ENCODE assay signal across 26 mouse cellular contexts in the genomic region with DNA sequence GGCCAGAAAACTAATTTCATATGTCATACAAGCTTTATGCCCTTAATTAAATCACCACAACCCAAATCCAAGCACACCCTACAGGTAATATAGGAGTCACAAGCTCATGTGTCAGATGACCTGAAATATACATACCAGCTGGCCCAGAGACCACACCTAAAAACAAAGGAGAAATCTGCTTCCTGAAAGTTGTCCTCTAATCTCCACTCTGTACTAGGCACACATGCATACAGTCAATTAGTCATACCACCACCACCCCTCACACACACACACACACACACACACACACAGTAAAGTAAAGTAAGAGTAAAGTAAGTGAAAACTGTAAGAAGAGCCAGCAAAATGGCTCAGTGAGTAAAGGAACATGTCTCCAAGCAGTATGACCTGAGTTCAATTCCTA. TPM values are rescaled to one million over a fixed set of nuclear protein-coding genes. Genes with fewer than 3 reads are reported as not detected.
DNase-seq lines count a peak whose midpoint lies in the region; ATAC-seq and TF ChIP-seq lines count a peak whose summit lies in the region.
"Had no signal": no experiment of that assay in that cellular context is flagged by ENCODE, and none has a peak within 500 bp of the region (broad histone marks: within the 10 kb centered on the region; RNA-seq: fewer than 3 reads in every experiment).

No protein-coding gene starts in this region.

- no peak for TF ChIP-seq EP300 in MEL (IDR thresholded peaks at IDR 0.05; ENCODE audit: low read depth in 1 of 2, low read length in 2 of 2)

- DNase-seq in 416B (ENCODE audit: low read depth) (peak; percentile 61), MEL (ENCODE audit: low read depth, low spot score) (peak; percentile 23)
- DNase-seq in layer of hippocampus, adult 8-10 months (ENCODE audit: low spot score in 2 of 2), result no peak
- no peak for DNase-seq in c-Kit-positive CD71-positive TER-119-positive erythroid progenitor cells, embryonic 14.5 days (ENCODE audit: low spot score)
- no peak for DNase-seq in cerebellum, adult 9-10 months
- DNase-seq: adrenal gland, adult 2 months; adrenal gland, postnatal 10 days; adrenal gland, postnatal 25 days; B cell, adult 2 months; cerebellum, adult 11-12 months; cerebellum, adult 2 months; cerebellum, adult 9-11 months; cerebellum, postnatal 14 days; cerebellum, postnatal 36 days; embryo, embryonic 11 days had no signal

- no peak for TF ChIP-seq RAD21 in MEL (IDR thresholded peaks at IDR 0.05; ENCODE audit: low read depth, low read length)

- no peak overlapping the region for H3K4me2 ChIP-seq in stomach, embryonic 16.5 days (ENCODE audit: low read depth, low read length)
- H3K4me2 ChIP-seq: embryonic facial prominence, embryonic 13.5 days; embryonic facial prominence, embryonic 15.5 days; forebrain, embryonic 12.5 days had no signal

- H3K36me3 ChIP-seq in MEL (ENCODE audit: control insufficient read depth in 1 of 2, insufficient read depth in 2 of 2, low read length in 2 of 2), result peaks cover 0 to 6% of the 10 kb centered on the region in 2 experiments; a peak in 2 of 4 replicates
- H3K36me3 ChIP-seq in stomach, embryonic 16.5 days (ENCODE audit: control insufficient read depth, insufficient read depth, low read length), result no peaks in the 10 kb centered on the region

- H3K27ac ChIP-seq in MEL (ENCODE audit: control insufficient read depth, low read depth, low read length), result no peak overlapping the region
- no peak overlapping the region for H3K27ac ChIP-seq in stomach, embryonic 16.5 days (ENCODE audit: low read length)
- H3K27ac ChIP-seq: embryonic facial prominence, embryonic 13.5 days; embryonic facial prominence, embryonic 15.5 days; forebrain, embryonic 10.5 days; forebrain, embryonic 12.5 days had no signal

- peak; percentile 72; the same call in 1 of the 2 replicates for ATAC-seq in stomach, embryonic 16.5 days (ENCODE audit: insufficient read depth, low FRiP score)
- ATAC-seq: CD4-positive, CD25-positive, alpha-beta regulatory T cell, adult 4 months; forebrain, embryonic 14.5 days; forebrain, embryonic 16.5 days had no signal

- TF ChIP-seq CTCF in MEL (IDR thresholded peaks at IDR 0.05 in 2 of 3, conservative IDR thresholded peaks at IDR 0.05 in 1 of 3; ENCODE audit: control insufficient read depth in 1 of 3, insufficient read depth in 1 of 3, low read depth in 2 of 3, low read length in 3 of 3, poor library complexity in 1 of 3, severe bottlenecking in 1 of 3), result no peak

- no peaks in the 10 kb centered on the region for H3K4me1 ChIP-seq in MEL (ENCODE audit: control insufficient read depth in 1 of 2, insufficient read depth in 2 of 2, low read length in 2 of 2)
- no peaks in the 10 kb centered on the region; the same call in 1 of the 2 replicates for H3K4me1 ChIP-seq in stomach, embryonic 16.5 days (ENCODE audit: control insufficient read depth, insufficient read depth, low read length)

- H3K9ac ChIP-seq in MEL (ENCODE audit: control insufficient read depth, low read depth, low read length, poor library complexity, severe bottlenecking), result no peak overlapping the region
- no peak overlapping the region for H3K9ac ChIP-seq in stomach, embryonic 16.5 days (ENCODE audit: low read length)
- H3K9ac ChIP-seq: embryonic facial prominence, embryonic 13.5 days; embryonic facial prominence, embryonic 15.5 days; forebrain, embryonic 12.5 days had no signal

- H3K4me3 ChIP-seq in MEL (ENCODE audit: control insufficient read depth in 1 of 2, insufficient read depth in 1 of 2, low read depth in 2 of 2, low read length in 2 of 2), result no peak overlapping the region
- H3K4me3 ChIP-seq in stomach, embryonic 16.5 days (replicated peaks; ENCODE audit: low read length), result no peak overlapping the region
- H3K4me3 ChIP-seq: embryonic facial prominence, embryonic 13.5 days; embryonic facial prominence, embryonic 15.5 days; erythroblast, embryonic 14.5 days; forebrain, embryonic 10.5 days; forebrain, embryonic 12.5 days had no signal

- H3K27me3 ChIP-seq in MEL (ENCODE audit: control insufficient read depth in 1 of 2, insufficient read depth in 2 of 2, low read length in 2 of 2), result no peaks in the 10 kb centered on the region
- H3K27me3 ChIP-seq in stomach, embryonic 16.5 days (ENCODE audit: control insufficient read depth, insufficient read depth, low read length), result no peaks in the 10 kb centered on the region
- H3K27me3 ChIP-seq: CH12.LX; embryonic facial prominence, embryonic 13.5 days; embryonic facial prominence, embryonic 15.5 days; forebrain, embryonic 12.5 days had no signal

- H3K9me3 ChIP-seq in MEL (replicated peaks; ENCODE audit: insufficient read depth, low read length), result no peaks in the 10 kb centered on the region
- no peaks in the 10 kb centered on the region for H3K9me3 ChIP-seq in stomach, embryonic 16.5 days (replicated peaks; ENCODE audit: control insufficient read depth, low read length)
- H3K9me3 ChIP-seq: embryonic facial prominence, embryonic 13.5 days; embryonic facial prominence, embryonic 15.5 days; forebrain, embryonic 10.5 days; forebrain, embryonic 12.5 days; G1E had no signal

- TF ChIP-seq POLR2A in MEL (IDR thresholded peaks at IDR 0.05; ENCODE audit: control insufficient read depth in 1 of 2, insufficient read depth in 1 of 2, low read depth in 1 of 2, low read length in 2 of 2, poor library complexity in 1 of 2), result no peak

- peaks cover 16% of the 10 kb centered on the region for H3K79me2 ChIP-seq in MEL (ENCODE audit: control insufficient read depth, insufficient read depth, low read length, poor library complexity)

TF ChIP-seq in MEL, 35 proteins besides CTCF, POLR2A, EP300 and RAD21:
- TF ChIP-seq NRF1 (IDR thresholded peaks at IDR 0.05; ENCODE audit: insufficient read depth, low read depth, low read length, poor library complexity, severe bottlenecking), result no peak
- no peak for TF ChIP-seq USF2 (IDR thresholded peaks at IDR 0.05; ENCODE audit: borderline replicate concordance in 1 of 2, insufficient read depth in 1 of 2, low read depth in 1 of 2, low read length in 2 of 2)
- TF ChIP-seq HCFC1 (IDR thresholded peaks at IDR 0.05; ENCODE audit: low read depth, low read length), result no peak
- no peak for TF ChIP-seq CHD2 (IDR thresholded peaks at IDR 0.05; ENCODE audit: low read length)
- no peak for TF ChIP-seq ZC3H11A (IDR thresholded peaks at IDR 0.05; ENCODE audit: low read depth, low read length)
- no peak for TF ChIP-seq GABPA (IDR thresholded peaks at IDR 0.05; ENCODE audit: low read depth, low read length)

RNA-seq across cellular contexts. Expression of a gene that starts 9.3 kb away (rescaled TPM):
- 14.9 and 16.8 TPM in 2 replicates for total RNA-seq in MEL (2012; rRNA removed)
- polyA plus RNA-seq in MEL (2012; ENCODE audit: insufficient read depth in 1 of 2, insufficient read length in 2 of 2, low read depth in 1 of 2, low replicate concordance in 2 of 2, missing spikeins in 1 of 2), result 10 to 100 TPM; 23.6 to 71.1 TPM
- polyA plus RNA-seq in stomach, embryonic 16.5 days (2015; fragmentation: Nextera tagmentation; extraction: Ambion mirVana), result 12.3 and 16.6 TPM in 2 replicates
- total RNA-seq in layer of hippocampus, adult 8-10 months (2022), result 10 to 100 TPM; 52.0 to 64.4 (median 55.9) TPM

Comparison
In these comparisons a context has a peak if more than half of its experiments do, and no peak if none do; other contexts are left out.
1. DNase-seq: peak in 416B (single experiment) and MEL (single experiment); none in layer of hippocampus, adult 8-10 months (0 of 2), c-Kit-positive CD71-positive TER-119-positive erythroid progenitor cells, embryonic 14.5 days (single experiment) and cerebellum, adult 9-10 months (single experiment).